9 mouse cellular contexts compared by ENCODE assay signal in genomic region chr14:26785695-26786094, GRCm38 (mm10).
A peak's percentile ranks its signal among the peaks of the same experiment; 100 is the strongest.
DNase-seq lines count a peak whose midpoint lies in the region; ATAC-seq and TF ChIP-seq lines count a peak whose summit lies in the region.
"Had no signal": no experiment of that assay in that cellular context is flagged by ENCODE, and none has a peak within 500 bp of the region (broad histone marks: within the 10 kb centered on the region; RNA-seq: fewer than 3 reads in every experiment).

No protein-coding gene starts in this region.

- WGBS in hindbrain, embryonic 10.5 days, result 45% methylated on average over 4 of the region's 4 CpGs
- WGBS in hindbrain, embryonic 13.5 days, result 53% methylated on average over 4 of the region's 4 CpGs
- WGBS in midbrain, postnatal 0 days, result 59% methylated on average over 4 of the region's 4 CpGs
- 41% methylated on average over 4 of the region's 4 CpGs for WGBS in midbrain, embryonic 15.5 days

- H3K27me3 ChIP-seq in hindbrain, embryonic 10.5 days (ENCODE audit: insufficient read depth, poor library complexity, severe bottlenecking), result no peaks in the 10 kb centered on the region
- H3K27me3 ChIP-seq in hindbrain, embryonic 13.5 days, result no peaks in the 10 kb centered on the region
- H3K27me3 ChIP-seq in midbrain, postnatal 0 days (ENCODE audit: insufficient read depth, low read length), result no peaks in the 10 kb centered on the region
- H3K27me3 ChIP-seq in midbrain, embryonic 15.5 days (replicated peaks), result no peaks in the 10 kb centered on the region
- H3K27me3 ChIP-seq: limb, embryonic 15.5 days had no signal

- no peak overlapping the region for H3K9ac ChIP-seq in hindbrain, embryonic 13.5 days
- no peak overlapping the region for H3K9ac ChIP-seq in midbrain, postnatal 0 days (replicated peaks; ENCODE audit: low read length, poor library complexity, severe bottlenecking)
- H3K9ac ChIP-seq in midbrain, embryonic 15.5 days, result no peak overlapping the region
- H3K9ac ChIP-seq: limb, embryonic 15.5 days had no signal

- H3K4me3 ChIP-seq in hindbrain, embryonic 10.5 days, result no peak overlapping the region
- H3K4me3 ChIP-seq in hindbrain, embryonic 13.5 days, result no peak overlapping the region
- no peak overlapping the region for H3K4me3 ChIP-seq in midbrain, postnatal 0 days (ENCODE audit: low read depth, low read length)
- no peak overlapping the region for H3K4me3 ChIP-seq in midbrain, embryonic 15.5 days
- H3K4me3 ChIP-seq: erythroblast, embryonic 14.5 days; limb, embryonic 15.5 days had no signal

- no peak overlapping the region for H3K27ac ChIP-seq in hindbrain, embryonic 10.5 days
- H3K27ac ChIP-seq in hindbrain, embryonic 13.5 days, result no peak overlapping the region
- no peak overlapping the region for H3K27ac ChIP-seq in midbrain, postnatal 0 days (ENCODE audit: low read depth, low read length)
- H3K27ac ChIP-seq in midbrain, embryonic 15.5 days, result no peak overlapping the region
- H3K27ac ChIP-seq: limb, embryonic 15.5 days had no signal

- peak; percentile 6 for DNase-seq in hindbrain, embryonic 10.5 days (ENCODE audit: low spot score)
- peak; percentile 42 for DNase-seq in midbrain, postnatal 0 days (ENCODE audit: low spot score)
- peak; percentile 44 for DNase-seq in embryo, embryonic 11 days
- DNase-seq in telencephalon, adult 2 months (ENCODE audit: low read depth, low spot score), result peak; percentile 6
- no peak for DNase-seq in thymus, postnatal 10 days (ENCODE audit: low spot score in 2 of 2)

- no peaks in the 10 kb centered on the region for H3K9me3 ChIP-seq in hindbrain, embryonic 10.5 days
- no peaks in the 10 kb centered on the region for H3K9me3 ChIP-seq in hindbrain, embryonic 13.5 days
- H3K9me3 ChIP-seq in midbrain, postnatal 0 days (ENCODE audit: low read length), result no peaks in the 10 kb centered on the region
- no peaks in the 10 kb centered on the region; the same call in 1 of the 2 replicates for H3K9me3 ChIP-seq in midbrain, embryonic 15.5 days
- H3K9me3 ChIP-seq: limb, embryonic 15.5 days had no signal

- peak; percentile 58 for TF ChIP-seq CTCF in midbrain, postnatal 0 days (IDR thresholded peaks at IDR 0.05)

- no peaks in the 10 kb centered on the region for H3K4me1 ChIP-seq in hindbrain, embryonic 10.5 days (replicated peaks)
- H3K4me1 ChIP-seq in hindbrain, embryonic 13.5 days (replicated peaks), result no peaks in the 10 kb centered on the region
- H3K4me1 ChIP-seq in midbrain, postnatal 0 days (ENCODE audit: insufficient read depth, low read length), result no peaks in the 10 kb centered on the region
- H3K4me1 ChIP-seq in midbrain, embryonic 15.5 days, result no peaks in the 10 kb centered on the region
- H3K4me1 ChIP-seq: limb, embryonic 15.5 days had no signal

- ATAC-seq in hindbrain, embryonic 13.5 days (ENCODE audit: low FRiP score), result no peak
- no peak for ATAC-seq in midbrain, postnatal 0 days (ENCODE audit: low FRiP score)
- ATAC-seq in midbrain, embryonic 15.5 days (replicated peaks), result no peak

- H3K36me3 ChIP-seq in hindbrain, embryonic 10.5 days, result no peaks in the 10 kb centered on the region
- no peaks in the 10 kb centered on the region for H3K36me3 ChIP-seq in hindbrain, embryonic 13.5 days
- no peaks in the 10 kb centered on the region for H3K36me3 ChIP-seq in midbrain, postnatal 0 days (ENCODE audit: insufficient read depth, low read length)
- no peaks in the 10 kb centered on the region for H3K36me3 ChIP-seq in midbrain, embryonic 15.5 days (replicated peaks)
- H3K36me3 ChIP-seq: limb, embryonic 15.5 days had no signal

- H3K4me2 ChIP-seq in hindbrain, embryonic 13.5 days, result no peak overlapping the region
- H3K4me2 ChIP-seq in midbrain, postnatal 0 days (ENCODE audit: low read depth, low read length, poor library complexity, severe bottlenecking), result no peak overlapping the region
- H3K4me2 ChIP-seq in midbrain, embryonic 15.5 days, result no peak overlapping the region
- H3K4me2 ChIP-seq: limb, embryonic 15.5 days had no signal

Comparison
In these comparisons a context has a peak if more than half of its experiments do, and no peak if none do; other contexts are left out.
1. DNase-seq: peak in hindbrain, embryonic 10.5 days (single experiment), midbrain, postnatal 0 days (single experiment), embryo, embryonic 11 days (single experiment) and telencephalon, adult 2 months (single experiment); none in thymus, postnatal 10 days (0 of 2).